Mouse (Mus musculus) MEL (cell line): ENCODE measurements around the gene Arhgap35.

Source experiments
- CTCF ChIP-seq, 3 experiments: IDR thresholded peaks in 2 of 3; conservative IDR thresholded peaks in 1 of 3; 2 replicates each; pipeline ENCODE4 v1.5.1; 2011 to 2012; ENCODE audit warnings: low read length in 3 of 3, low read depth in 2 of 3, mild to moderate bottlenecking in 2 of 3, improper control_type of control experiment in 1 of 3, inconsistent platforms in 1 of 3, mixed read lengths in 1 of 3, moderate library complexity in 1 of 3; ENCODE audit not compliant: control insufficient read depth in 1 of 3, insufficient read depth in 1 of 3, poor library complexity in 1 of 3, severe bottlenecking in 1 of 3
- MYC ChIP-seq: IDR thresholded peaks from 2 replicates; pipeline ENCODE4 v1.6.1; 2011; ENCODE audit warnings: low read depth, mild to moderate bottlenecking, low read length, improper control_type of control experiment, moderate library complexity
- POLR2A ChIP-seq, 2 experiments: IDR thresholded peaks; 2 replicates each; pipeline ENCODE4 v1.6.1; 2011 to 2012; ENCODE audit warnings: low read length in 2 of 2, mild to moderate bottlenecking in 2 of 2, control low read depth in 1 of 2, improper control_type of control experiment in 1 of 2, low read depth in 1 of 2, moderate library complexity in 1 of 2; ENCODE audit not compliant: control insufficient read depth in 1 of 2, insufficient read depth in 1 of 2, poor library complexity in 1 of 2
- RCOR1 ChIP-seq: IDR thresholded peaks from 2 replicates; pipeline ENCODE4 v1.6.1; 2012; ENCODE audit warnings: low read depth, mild to moderate bottlenecking, inconsistent platforms, low read length, improper control_type of control experiment
- ZC3H11A ChIP-seq: IDR thresholded peaks from 2 replicates; pipeline ENCODE4 v1.6.1; 2012; ENCODE audit warnings: low read depth, mild to moderate bottlenecking, inconsistent platforms, low read length, improper control_type of control experiment

DNA sequence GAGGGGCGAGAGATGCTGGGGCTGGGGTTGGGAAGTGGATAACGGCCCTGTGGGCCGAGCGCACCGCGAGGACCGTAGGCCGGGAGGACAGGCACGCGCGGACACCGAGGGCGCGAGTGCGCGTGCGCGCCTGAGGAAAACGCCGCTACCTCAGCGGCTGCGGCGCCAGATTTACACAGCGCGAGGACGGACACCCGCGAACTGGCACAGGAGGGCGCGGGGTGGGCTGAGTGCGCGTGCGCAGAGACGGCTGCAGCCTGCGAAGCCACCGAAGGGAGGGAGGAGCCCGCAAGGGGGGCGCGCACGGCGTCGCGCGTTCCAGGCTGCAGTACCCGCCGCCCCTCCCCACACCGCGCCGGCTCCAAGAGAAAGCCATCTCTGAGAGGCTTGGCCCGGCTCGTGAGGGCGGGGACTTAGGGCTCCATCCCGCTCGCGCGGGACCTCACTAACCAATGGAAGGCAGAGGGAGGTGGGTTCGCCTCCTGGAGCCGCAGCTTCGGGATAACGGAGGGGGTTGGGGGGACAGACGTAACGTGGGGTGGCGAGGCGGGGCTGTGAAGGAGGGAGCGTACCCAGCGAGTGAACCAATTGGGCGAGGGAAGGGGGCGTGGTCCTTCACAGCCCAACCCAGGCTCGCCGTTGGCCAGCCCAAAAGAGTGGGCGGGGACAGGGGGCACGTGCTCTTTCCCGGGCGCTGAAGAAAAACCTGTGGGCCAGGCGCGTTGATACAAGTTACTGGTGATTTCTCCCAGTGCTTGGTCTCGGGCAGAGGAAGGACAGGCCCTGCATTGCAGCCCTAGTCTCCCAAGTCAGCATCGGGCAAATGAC, at the start of gene Arhgap35:
- TF ChIP-seq ZC3H11A = no peak
- TF ChIP-seq CTCF (IDR thresholded peaks at IDR 0.05 in 2 of 3, conservative IDR thresholded peaks at IDR 0.05 in 1 of 3; ENCODE audit: control insufficient read depth in 1 of 3, insufficient read depth in 1 of 3, low read depth in 2 of 3, low read length in 3 of 3, poor library complexity in 1 of 3, severe bottlenecking in 1 of 3) = no peak
- peak; percentile 67 for TF ChIP-seq MYC
- TF ChIP-seq RCOR1 = no peak
- peak; percentile 62 to 89; a peak in 2 of 4 replicates for TF ChIP-seq POLR2A (IDR thresholded peaks at IDR 0.05; ENCODE audit: control insufficient read depth in 1 of 2, insufficient read depth in 1 of 2, low read depth in 1 of 2, low read length in 2 of 2, poor library complexity in 1 of 2)
